Mouse (Mus musculus) midbrain, postnatal 0 days (tissue): ENCODE results near the gene Usp7. TPM values are rescaled to one million over a fixed set of nuclear protein-coding genes. Genes with fewer than 3 reads are reported as not detected.

Experiments
- ATAC-seq: fragments of 200-750 bp; cut with Nextera tagmentation; 2 replicates; pipeline ENCODE4 v1.8.0; 2017; ENCODE audit warnings: moderate number of reproducible peaks, mild to moderate bottlenecking, moderate TSS enrichment, moderate library complexity; ENCODE audit not compliant: low FRiP score
- DNase-seq: peaks from one replicate; pipeline ENCODE4 v3.0.0-alpha.2; 2015; ENCODE audit warnings: low spot score
- H3K27ac ChIP-seq: fragments of 300-500 bp; sonication (generic); 2 replicates; pipeline ENCODE4 v1.5.1; 2014; ENCODE audit warnings: low read depth, mild to moderate bottlenecking, low read length, mixed read lengths
- H3K27me3 ChIP-seq: fragments of 300-500 bp; sonication (generic); 2 replicates; pipeline ENCODE4 v1.6.1; 2014; ENCODE audit warnings: low read length, control low read depth, mixed read lengths; ENCODE audit not compliant: insufficient read depth
- H3K36me3 ChIP-seq: fragments of 300-500 bp; sonication (generic); 2 replicates; pipeline ENCODE4 v1.6.1; 2014; ENCODE audit warnings: low read length, control low read depth, mixed read lengths; ENCODE audit not compliant: insufficient read depth
- H3K4me1 ChIP-seq: fragments of 300-500 bp; sonication (generic); 2 replicates; pipeline ENCODE4 v1.6.1; 2014; ENCODE audit warnings: mild to moderate bottlenecking, control low read depth, antibody characterized with exemption, low read length, mixed read lengths; ENCODE audit not compliant: insufficient read depth
- H3K4me2 ChIP-seq: fragments of 300-500 bp; sonication (generic); 2 replicates; pipeline ENCODE4 v1.6.1; 2014; ENCODE audit warnings: low read depth, mild to moderate bottlenecking, low read length, mixed read lengths; ENCODE audit not compliant: poor library complexity, severe bottlenecking
- H3K4me3 ChIP-seq: fragments of 300-500 bp; sonication (generic); 2 replicates; pipeline ENCODE4 v1.5.1; 2014; ENCODE audit warnings: low read depth, mild to moderate bottlenecking, low read length, moderate library complexity
- H3K9ac ChIP-seq: fragments of 300-500 bp; sonication (generic); replicated peaks from 2 replicates; pipeline ENCODE4 v1.6.1; 2014; ENCODE audit warnings: mild to moderate bottlenecking, low read length, moderate library complexity, mixed read lengths; ENCODE audit not compliant: poor library complexity, severe bottlenecking
- H3K9me3 ChIP-seq: fragments of 300-500 bp; sonication (generic); 2 replicates; pipeline ENCODE4 v1.6.1; 2016; ENCODE audit warnings: low read length, control low read depth
- CTCF ChIP-seq: IDR thresholded peaks from 2 replicates; pipeline ENCODE4 v1.5.1; 2016; ENCODE audit warnings: antibody characterized with exemption, mild to moderate bottlenecking
- WGBS: fragments of 180-500 bp; shearing (Covaris S2); extraction: QIAGEN DNeasy Blood & Tissue Kit; methylation state at CpG from one replicate; pipeline ENCODE4 v1.1.7; 2014; 5-methylcytosine and 5-hydroxymethylcytosine counted together
- polyA plus RNA-seq: library from polyadenylated mRNA; unstranded; fragments of >200 nt; fragmentation: Nextera tagmentation; extraction: Ambion mirVana; gene quantifications from 2 replicates; pipeline ENCODE4 v1.2.1, GENCODE M21; 2015
- total RNA-seq: library from RNA; depleted of rRNA; stranded (reverse); fragments of >200 nt; gene quantifications from 2 replicates; pipeline ENCODE4 v1.2.3, GENCODE M21; 2014

Gene Usp7
- total and polyA plus RNA-seq, 2 experiments from 2014 or later = 21.8 to 116 TPM

- Histone ChIP-seq H3K9me3 (peaks cover 4% of the 10 kb centered on the region; the same call in 1 of the 2 replicates), H3K27me3 (no peaks in the 10 kb centered on the region), H3K4me1 (no peaks in the 10 kb centered on the region), H3K4me3 (no peak overlapping the region), H3K4me2 (no peak overlapping the region), H3K9ac (no peak overlapping the region), H3K36me3 (no peaks in the 10 kb centered on the region), H3K27ac (no peak overlapping the region)
- DNase-seq (no peak), ATAC-seq (no peak)
- 7% methylated on average over 3 of the region's 3 CpGs for WGBS
- TF ChIP-seq CTCF = peak; percentile 34
Measured at GRCm38 (mm10) chr16:8794952-8795351, 2.8 kb upstream of the Usp7 start.

GRCm38 (mm10) chr16:8790886-8791285, 1.2 kb downstream of the Usp7 start:
- WGBS = 77% methylated on average over 4 of the region's 4 CpGs
- Histone ChIP-seq H3K27me3 (no peaks in the 10 kb centered on the region), H3K27ac (no peak overlapping the region), H3K36me3 (no peaks in the 10 kb centered on the region), H3K4me2 (no peak overlapping the region), H3K9ac (no peak overlapping the region), H3K4me1 (no peaks in the 10 kb centered on the region), H3K4me3 (no peak overlapping the region), H3K9me3 (no peaks in the 10 kb centered on the region)
- no peak for TF ChIP-seq CTCF
- ATAC-seq (no peak), DNase-seq (no peak)

- DNase-seq = no peak
- Histone ChIP-seq H3K4me3 (no peak overlapping the region), H3K4me1 (no peaks in the 10 kb centered on the region), H3K4me2 (no peak overlapping the region), H3K9ac (no peak overlapping the region), H3K27me3 (no peaks in the 10 kb centered on the region), H3K36me3 (no peaks in the 10 kb centered on the region), H3K27ac (no peak overlapping the region), H3K9me3 (no peaks in the 10 kb centered on the region)
- no peak for ATAC-seq
- 77% methylated on average over 3 of the region's 3 CpGs for WGBS
- no peak for TF ChIP-seq CTCF
Measured at GRCm38 (mm10) chr16:8784753-8785152, 7.4 kb downstream of the Usp7 start.

- H3K4me2 ChIP-seq = no peak overlapping the region
- ATAC-seq (no peak), DNase-seq (no peak)
- H3K27ac ChIP-seq = no peak overlapping the region
- WGBS = 88% methylated on average over 16 of the region's 16 CpGs
- no peaks in the 10 kb centered on the region for H3K36me3 ChIP-seq
- no peaks in the 10 kb centered on the region for H3K9me3 ChIP-seq
- no peaks in the 10 kb centered on the region for H3K27me3 ChIP-seq
- no peak overlapping the region for H3K4me3 ChIP-seq
- H3K9ac ChIP-seq = no peak overlapping the region
- no peak for TF ChIP-seq CTCF
- H3K4me1 ChIP-seq = no peaks in the 10 kb centered on the region
Measured at GRCm38 (mm10) chr16:8783198-8783913, 8.8 kb downstream of the Usp7 start.

GRCm38 (mm10) chr16:8781660-8782059, 10.4 kb downstream of the Usp7 start:
- Histone ChIP-seq H3K9ac (no peak overlapping the region), H3K4me3 (no peak overlapping the region), H3K4me2 (no peak overlapping the region), H3K9me3 (no peaks in the 10 kb centered on the region), H3K27ac (no peak overlapping the region), H3K4me1 (no peaks in the 10 kb centered on the region), H3K36me3 (no peaks in the 10 kb centered on the region), H3K27me3 (no peaks in the 10 kb centered on the region)
- no peak for ATAC-seq
- DNase-seq = no peak
- WGBS = 87% methylated on average over 2 of the region's 2 CpGs
- no peak for TF ChIP-seq CTCF

- no peak for DNase-seq
- H3K4me1 ChIP-seq = no peaks in the 10 kb centered on the region
- no peak overlapping the region for H3K4me2 ChIP-seq
- no peaks in the 10 kb centered on the region for H3K27me3 ChIP-seq
- WGBS = 67% methylated on average over 6 of the region's 6 CpGs
- no peaks in the 10 kb centered on the region for H3K36me3 ChIP-seq
- no peak overlapping the region for H3K4me3 ChIP-seq
- no peaks in the 10 kb centered on the region for H3K9me3 ChIP-seq
- TF ChIP-seq CTCF = no peak
- no peak overlapping the region for H3K27ac ChIP-seq
- ATAC-seq = no peak
- H3K9ac ChIP-seq = no peak overlapping the region
Measured at GRCm38 (mm10) chr16:8781191-8781590, 10.9 kb downstream of the Usp7 start.
